Mouse (Mus musculus) limb, embryonic 14.5 days (tissue): ENCODE measurements around the gene Itgax. TPM values are rescaled to one million over a fixed set of nuclear protein-coding genes. Genes with fewer than 3 reads are reported as not detected.

ENCODE experiments used
- ATAC-seq: fragments of 200-750 bp; cut with Nextera tagmentation; 2 replicates; pipeline ENCODE4 v1.8.0; 2017; ENCODE audit warnings: low read depth, moderate number of reproducible peaks, moderate TSS enrichment; ENCODE audit not compliant: low FRiP score
- DNase-seq: peaks from one replicate; pipeline ENCODE4 v3.0.0-alpha.2; 2015; ENCODE audit warnings: low spot score
- H3K27ac ChIP-seq: fragments of 300-500 bp; sonication (generic); replicated peaks from 2 replicates; pipeline ENCODE4 v1.5.1; 2014; ENCODE audit warnings: low read depth, mild to moderate bottlenecking, low read length, moderate library complexity, mixed read lengths
- H3K27me3 ChIP-seq: fragments of 300-500 bp; sonication (generic); 2 replicates; pipeline ENCODE4 v1.6.1; 2014; ENCODE audit warnings: low read length, mixed read lengths; ENCODE audit not compliant: control insufficient read depth, insufficient read depth
- H3K36me3 ChIP-seq: fragments of 300-500 bp; sonication (generic); 2 replicates; pipeline ENCODE4 v1.6.1; 2014; ENCODE audit warnings: mild to moderate bottlenecking, low read length, moderate library complexity, mixed read lengths; ENCODE audit not compliant: control insufficient read depth, insufficient read depth
- H3K4me1 ChIP-seq: fragments of 300-500 bp; sonication (generic); 2 replicates; pipeline ENCODE4 v1.6.1; 2014; ENCODE audit warnings: antibody characterized with exemption, low read length, mixed read lengths; ENCODE audit not compliant: control insufficient read depth, insufficient read depth
- H3K4me2 ChIP-seq: fragments of 300-500 bp; sonication (generic); replicated peaks from 2 replicates; pipeline ENCODE4 v1.6.1; 2014; ENCODE audit warnings: low read depth, mild to moderate bottlenecking, low read length, moderate library complexity; ENCODE audit not compliant: severe bottlenecking
- H3K4me3 ChIP-seq: fragments of 300-500 bp; sonication (generic); replicated peaks from 2 replicates; pipeline ENCODE4 v1.5.1; 2014; ENCODE audit warnings: low read length
- H3K9ac ChIP-seq: fragments of 300-500 bp; sonication (generic); 2 replicates; pipeline ENCODE4 v1.6.1; 2014; ENCODE audit warnings: mild to moderate bottlenecking, low read depth, low read length, moderate library complexity; ENCODE audit not compliant: severe bottlenecking
- H3K9me3 ChIP-seq: fragments of 300-500 bp; sonication (generic); 2 replicates; pipeline ENCODE4 v1.6.1; 2016; ENCODE audit warnings: low read length; ENCODE audit not compliant: control insufficient read depth
- POLR2A ChIP-seq: fragments of 200-500 bp; IDR thresholded peaks from 2 replicates; pipeline ENCODE4 v1.8.0; 2012; ENCODE audit warnings: inconsistent platforms, mild to moderate bottlenecking, moderate library complexity, borderline replicate concordance; ENCODE audit not compliant: insufficient read depth, insufficient read length; ENCODE audit errors: extremely low read depth
- WGBS: fragments of 180-500 bp; shearing (Covaris S2); extraction: QIAGEN DNeasy Blood & Tissue Kit; methylation state at CpG from one replicate; pipeline ENCODE4 v1.1.7; 2014; 5-methylcytosine and 5-hydroxymethylcytosine counted together
- polyA plus RNA-seq, 2 experiments: library from polyadenylated mRNA; depleted of rRNA in 1 of 2; stranded (reverse) in 1 of 2; unstranded in 1 of 2; fragments of >200 nt; fragmentation: Nextera tagmentation in 1 of 2; extraction: Ambion mirVana in 1 of 2; gene quantifications; 2 replicates each; pipeline versions ENCODE4 v1.2.1 to v1.2.3; 2012 to 2014

Itgax gene
- polyA plus RNA-seq (2012; rRNA removed) (0.14 and 0.18 TPM in 2 replicates), polyA plus RNA-seq (2014; fragmentation: Nextera tagmentation; extraction: Ambion mirVana) (0.06 and 0.17 TPM in 2 replicates)

GRCm38 (mm10) chr7:128128741-128129720 is at the start of gene Itgax:
Gene Itgax, plus strand, starts transcription at chr7:128129547.
- ATAC-seq = no peak
- no peak for DNase-seq
- 80% methylated on average over 8 of the region's 8 CpGs for WGBS

GRCm38 (mm10) chr7:128080012-128080411 is 49.3 kb upstream of the Itgax start:
- Histone ChIP-seq H3K9ac (no peak overlapping the region), H3K4me1 (no peaks in the 10 kb centered on the region), H3K27ac (no peak overlapping the region), H3K4me3 (no peak overlapping the region), H3K36me3 (no peaks in the 10 kb centered on the region), H3K9me3 (no peaks in the 10 kb centered on the region), H3K27me3 (no peaks in the 10 kb centered on the region), H3K4me2 (no peak overlapping the region)
- 66% methylated on average over 8 of the region's 8 CpGs for whole genome bisulfite sequencing
- ATAC-seq (no peak), DNase-seq (no peak)
- no peak for TF ChIP-seq POLR2A

More at GRCm38 (mm10) chr7:128128741-128129720, at the start of gene Itgax:
- Histone ChIP-seq H3K27me3 (no peaks in the 10 kb centered on the region), H3K9ac (no peak within 1 kb of the TSS), H3K4me3 (no peak within 1 kb of the TSS), H3K4me2 (no peak within 1 kb of the TSS), H3K4me1 (no peaks in the 10 kb centered on the region), H3K27ac (no peak within 1 kb of the TSS), H3K9me3 (no peaks in the 10 kb centered on the region), H3K36me3 (no peaks in the 10 kb centered on the region)
- no peak for TF ChIP-seq POLR2A

- TF ChIP-seq POLR2A = no peak
- Histone ChIP-seq H3K4me3 (no peak overlapping the region), H3K36me3 (no peaks in the 10 kb centered on the region), H3K9me3 (no peaks in the 10 kb centered on the region), H3K4me1 (no peaks in the 10 kb centered on the region), H3K27me3 (no peaks in the 10 kb centered on the region), H3K4me2 (no peak overlapping the region), H3K9ac (no peak overlapping the region), H3K27ac (no peak overlapping the region)
- no peak for DNase-seq
- WGBS = 77% methylated on average over 7 of the region's 7 CpGs
- ATAC-seq = no peak
Measured at GRCm38 (mm10) chr7:128089141-128089540, 40.2 kb upstream of the Itgax start.

GRCm38 (mm10) chr7:128098135-128098534 is 31.2 kb upstream of the Itgax start:
- Histone ChIP-seq H3K9me3 (no peaks in the 10 kb centered on the region), H3K4me1 (no peaks in the 10 kb centered on the region), H3K4me3 (no peak overlapping the region), H3K27me3 (no peaks in the 10 kb centered on the region), H3K36me3 (no peaks in the 10 kb centered on the region), H3K9ac (no peak overlapping the region), H3K4me2 (no peak overlapping the region), H3K27ac (no peak overlapping the region)
- no peak for TF ChIP-seq POLR2A
- no peak for DNase-seq
- 87% methylated on average over 1 of the region's 1 CpGs for WGBS
- ATAC-seq = no peak

GRCm38 (mm10) chr7:128100742-128101357 is 28.5 kb upstream of the Itgax start:
- Histone ChIP-seq H3K27ac (no peak overlapping the region), H3K36me3 (no peaks in the 10 kb centered on the region), H3K4me3 (no peak overlapping the region), H3K4me1 (no peaks in the 10 kb centered on the region), H3K9me3 (no peaks in the 10 kb centered on the region), H3K27me3 (no peaks in the 10 kb centered on the region), H3K9ac (no peak overlapping the region), H3K4me2 (no peak overlapping the region)
- no peak for TF ChIP-seq POLR2A
- no peak for DNase-seq
- WGBS = 70% methylated on average over 2 of the region's 2 CpGs
- no peak for ATAC-seq
